Mouse (Mus musculus) spleen, adult 18-20 months (tissue): ENCODE measurements around the gene Zfp811.
"Not testable (repeated sequence)": the region's sequence is repeated elsewhere in the genome, so short reads cannot be mapped to it uniquely, and the experiment has no call there.

Experiments used
- DNase-seq, 2 experiments: peaks; one replicate each; pipeline ENCODE4 v3.0.0; 2022; ENCODE audit warnings: mixed read lengths in 2 of 2

Gene Zfp811

GRCm38 (mm10) chr17:32809544-32810374, at the start of gene Zfp811:
Gene Zfp811, minus strand, starts transcription at chr17:32809931.
- DNase-seq, result no peak

DNA sequence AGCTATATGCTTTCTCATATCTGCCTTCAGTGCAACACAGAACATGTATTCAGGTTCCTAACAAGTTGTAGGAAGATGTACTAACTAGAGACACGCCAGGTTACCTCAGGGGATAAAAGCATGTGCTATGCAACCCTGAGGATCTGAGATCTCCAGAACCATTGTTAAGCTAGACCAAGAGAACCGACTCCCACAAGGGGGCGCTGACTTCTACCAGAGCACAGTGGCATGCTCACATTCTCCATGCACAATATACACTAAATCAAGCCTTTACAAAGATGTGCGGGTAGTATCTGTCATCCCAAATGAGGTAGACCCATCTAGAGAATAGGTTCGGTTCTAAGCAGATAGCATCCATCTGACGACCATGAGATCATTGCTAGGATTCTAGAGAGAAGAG, 47.0 kb upstream of the Zfp811 start:
- not testable (repeated sequence) for DNase-seq

- no peak for DNase-seq
Measured at GRCm38 (mm10) chr17:32851581-32851980, 41.9 kb upstream of the Zfp811 start.

GRCm38 (mm10) chr17:32841388-32841787, 31.7 kb upstream of the Zfp811 start:
- no peak for DNase-seq

- DNase-seq, result no peak
Measured at GRCm38 (mm10) chr17:32839083-32839802, 29.5 kb upstream of the Zfp811 start.

DNA sequence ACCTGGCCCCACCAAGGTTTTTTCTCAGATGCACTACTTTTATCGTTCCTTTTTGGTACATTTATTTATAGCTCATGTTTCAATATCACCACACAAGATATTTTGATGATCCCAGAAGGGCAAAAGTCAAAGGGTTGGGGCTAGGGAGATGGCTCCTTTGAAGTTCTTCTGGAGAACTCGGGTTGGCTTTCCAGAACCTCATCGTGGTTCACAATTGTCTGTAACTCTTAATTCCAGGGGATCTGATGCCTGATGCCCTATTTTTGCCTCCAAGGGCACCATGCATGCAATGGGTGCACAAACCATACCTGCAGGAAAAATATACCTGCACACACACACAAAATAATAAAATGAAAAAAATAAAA, 20.7 kb upstream of the Zfp811 start:
- no peak for DNase-seq

DNA sequence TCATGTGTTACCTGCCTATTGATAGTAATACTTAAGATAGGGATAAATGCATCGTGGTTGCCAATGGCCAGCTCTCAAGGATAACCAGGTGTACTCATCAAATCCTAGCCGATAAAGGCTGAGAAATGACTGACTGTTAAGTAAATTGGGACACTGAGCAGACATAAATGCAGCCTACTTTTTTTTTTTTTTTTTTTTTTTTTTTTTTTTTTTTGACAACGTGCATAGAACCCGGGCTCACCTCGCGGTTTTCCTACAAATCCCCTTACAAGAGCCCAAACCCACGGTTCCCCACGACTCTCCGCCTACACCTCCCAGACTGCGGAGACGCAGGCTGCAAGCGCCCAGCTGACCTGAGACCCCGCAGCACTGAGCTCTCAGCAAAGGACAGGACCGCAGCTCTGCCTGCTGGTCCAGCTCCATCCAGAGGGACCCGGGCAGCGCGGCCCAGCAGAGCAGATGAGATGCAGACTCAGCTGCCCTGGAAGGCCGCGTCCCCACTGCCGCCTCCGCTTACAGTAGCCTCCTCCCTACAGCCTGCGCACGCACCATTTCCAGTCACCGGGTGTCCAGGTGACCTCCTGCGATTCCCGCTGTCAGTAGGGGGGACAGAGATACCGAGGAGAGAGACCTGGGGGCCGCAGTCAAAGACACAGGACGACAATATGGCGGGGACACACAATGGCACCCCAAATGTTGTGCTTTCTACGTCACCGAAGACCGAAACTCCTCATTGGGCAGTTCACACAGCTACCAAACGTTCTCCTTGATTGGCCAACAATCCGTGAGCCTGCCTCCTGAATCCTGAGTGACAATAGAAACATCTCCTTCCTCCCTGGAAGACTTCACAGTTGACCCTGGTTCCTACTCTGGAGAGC, 20.0 kb upstream of the Zfp811 start, which contains the start of gene Zfp799:
Gene Zfp799 (minus strand): TSS at position 722 of the 878 bp plus-strand sequence.
- DNase-seq, result peak; percentile 28 to 52

GRCm38 (mm10) chr17:32816074-32816784, 6.5 kb upstream of the Zfp811 start:
- no peak for DNase-seq

DNA sequence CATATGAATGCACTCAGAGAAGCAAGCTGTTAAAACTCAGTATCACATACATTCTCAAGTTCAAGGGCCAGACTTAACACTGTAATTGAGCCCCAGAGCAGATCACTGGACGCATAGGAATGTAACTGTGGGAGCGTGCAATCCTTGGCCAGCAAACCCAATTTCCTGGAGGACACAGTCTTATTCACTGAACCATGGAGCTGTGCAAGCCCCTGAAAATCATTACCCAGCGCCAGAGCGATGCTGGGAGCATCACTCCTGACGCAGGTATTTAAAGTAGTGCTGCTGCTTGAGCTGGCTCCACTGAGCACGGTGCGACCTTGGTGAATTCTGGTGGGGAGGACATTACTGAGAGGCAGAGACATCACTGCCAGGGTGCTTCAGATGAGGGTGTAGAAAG, 4.4 kb upstream of the Zfp811 start:
- DNase-seq, result no peak

GRCm38 (mm10) chr17:32810648-32811047, 917 bp upstream of the Zfp811 start:
- no peak for DNase-seq

GRCm38 (mm10) chr17:32808921-32809320, 810 bp downstream of the Zfp811 start:
- no peak for DNase-seq

- no peak for DNase-seq
Measured at GRCm38 (mm10) chr17:32789244-32789643, 20.5 kb downstream of the Zfp811 start.

DNA sequence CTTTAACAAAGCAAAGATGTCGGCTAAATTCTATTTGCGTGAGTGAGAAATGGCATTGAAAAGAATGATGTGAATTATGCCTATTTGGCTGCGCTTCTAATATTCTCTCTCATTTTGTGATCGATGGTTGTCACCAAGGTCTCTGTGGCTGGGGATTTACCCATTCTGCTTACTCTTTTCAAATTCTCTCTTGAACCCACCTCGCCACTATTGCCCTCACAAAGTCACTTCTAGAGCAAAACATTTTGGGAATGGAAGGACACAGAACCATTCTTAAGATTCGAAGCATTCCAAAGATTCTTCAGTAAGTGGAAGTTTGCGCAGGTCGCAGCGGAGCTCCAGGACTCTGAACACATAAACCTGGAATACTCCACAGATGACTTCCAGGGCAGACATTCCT, 21.2 kb downstream of the Zfp811 start:
- no peak for DNase-seq

- DNase-seq, result peak; percentile 65 to 73
Measured at GRCm38 (mm10) chr17:32788094-32788559, 21.6 kb downstream of the Zfp811 start, which contains the start of gene Zfp871. Gene Zfp871, minus strand, starts transcription at chr17:32788287.

GRCm38 (mm10) chr17:32787436-32788093, 22.2 kb downstream of the Zfp811 start:
- no peak for DNase-seq

GRCm38 (mm10) chr17:32786944-32787343, 22.8 kb downstream of the Zfp811 start:
- DNase-seq, result no peak

GRCm38 (mm10) chr17:32785656-32786055, 24.1 kb downstream of the Zfp811 start:
- no peak for DNase-seq

DNA sequence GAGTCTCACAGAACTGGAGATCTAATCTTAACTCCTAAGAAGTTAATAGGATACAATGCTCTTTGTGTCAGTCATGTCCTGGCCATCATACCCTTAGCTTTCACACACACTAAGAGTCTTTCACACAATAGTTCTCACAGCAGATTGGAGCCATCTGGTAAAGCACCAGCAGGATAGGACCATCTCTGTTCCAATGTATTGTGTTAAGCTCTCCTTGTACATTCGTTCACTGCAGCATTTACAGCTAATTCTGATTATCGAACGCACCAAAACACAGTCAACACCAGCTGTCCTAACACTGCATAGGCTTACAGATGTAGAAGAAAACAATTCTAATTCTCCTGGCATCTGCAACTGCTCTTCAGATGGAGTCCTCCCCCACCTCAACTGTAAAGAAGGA, 32.2 kb downstream of the Zfp811 start:
- no peak for DNase-seq

GRCm38 (mm10) chr17:32771213-32771612, 38.5 kb downstream of the Zfp811 start:
- peak in 1 of 2 experiments; percentile 27 for DNase-seq

DNA sequence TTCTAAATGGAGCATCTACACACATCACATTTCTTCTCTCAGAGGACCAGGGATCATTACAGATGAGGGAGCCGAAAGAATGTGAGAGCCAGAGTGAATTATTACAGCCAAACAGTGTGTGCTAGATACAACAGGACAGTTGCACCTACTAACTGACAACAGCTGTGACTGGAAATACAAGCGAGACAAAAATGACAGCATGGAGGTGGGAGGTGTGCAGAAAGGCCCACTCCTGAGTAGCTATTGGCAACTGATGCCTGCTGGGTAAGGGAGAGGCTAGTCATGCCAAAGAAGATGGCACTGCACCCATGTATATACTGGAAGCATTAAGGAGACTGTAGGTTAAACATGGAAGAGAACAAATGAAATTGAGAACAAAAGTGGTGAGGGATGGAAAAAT, 43.3 kb downstream of the Zfp811 start:
- DNase-seq, result no peak

GRCm38 (mm10) chr17:32757331-32757730, 52.4 kb downstream of the Zfp811 start:
- no peak for DNase-seq

DNA sequence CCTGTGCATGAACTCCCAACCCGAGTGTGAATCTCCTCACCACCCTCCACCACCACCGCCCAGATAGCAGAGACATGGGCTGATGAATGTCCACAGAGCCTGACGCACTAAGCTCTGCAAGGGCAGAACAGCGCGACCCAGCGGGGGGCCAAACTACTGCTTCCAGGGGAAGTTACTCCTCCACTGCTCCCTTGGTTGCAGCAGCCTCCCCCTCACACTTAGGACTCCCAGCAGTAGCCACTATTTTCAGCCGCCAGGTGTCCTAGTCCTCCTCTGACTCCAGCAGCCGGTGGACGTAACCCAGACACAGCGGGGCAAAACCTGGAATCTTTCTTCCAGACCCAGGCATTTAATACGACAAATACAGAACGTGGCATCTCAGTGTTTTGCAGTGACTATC, 56.1 kb downstream of the Zfp811 start:
- no peak for DNase-seq
